Mouse (Mus musculus) stomach, embryonic 16.5 days (tissue): ENCODE measurements around the gene Zswim1. TPM values are rescaled to one million over a fixed set of nuclear protein-coding genes. Genes with fewer than 3 reads are reported as not detected.
"Not testable (repeated sequence)": the region's sequence is repeated elsewhere in the genome, so short reads cannot be mapped to it uniquely, and the experiment has no call there.

Source experiments
- ATAC-seq: fragments of 200-750 bp; cut with Nextera tagmentation; 2 replicates; pipeline ENCODE4 v1.8.0; 2017; ENCODE audit warnings: moderate number of reproducible peaks, moderate TSS enrichment; ENCODE audit not compliant: insufficient read depth, low FRiP score
- H3K27ac ChIP-seq: fragments of 300-500 bp; sonication (generic); 2 replicates; pipeline ENCODE4 v1.5.1; 2014; ENCODE audit warnings: low read length
- H3K27me3 ChIP-seq: fragments of 300-500 bp; sonication (generic); 2 replicates; pipeline ENCODE4 v1.6.1; 2014; ENCODE audit warnings: low read length, control low read depth, mixed read lengths; ENCODE audit not compliant: control insufficient read depth, insufficient read depth
- H3K36me3 ChIP-seq: fragments of 300-500 bp; sonication (generic); 2 replicates; pipeline ENCODE4 v1.6.1; 2014; ENCODE audit warnings: low read length; ENCODE audit not compliant: control insufficient read depth, insufficient read depth
- H3K4me1 ChIP-seq: fragments of 300-500 bp; sonication (generic); 2 replicates; pipeline ENCODE4 v1.6.1; 2014; ENCODE audit warnings: low read length, control low read depth, mixed read lengths; ENCODE audit not compliant: control insufficient read depth, insufficient read depth
- H3K4me2 ChIP-seq: fragments of 300-500 bp; sonication (generic); 2 replicates; pipeline ENCODE4 v1.6.1; 2014; ENCODE audit warnings: low read depth, low read length, mixed read lengths
- H3K4me3 ChIP-seq: fragments of 300-500 bp; sonication (generic); replicated peaks from 2 replicates; pipeline ENCODE4 v1.5.1; 2014; ENCODE audit warnings: mild to moderate bottlenecking, low read length
- H3K9ac ChIP-seq: fragments of 300-500 bp; sonication (generic); 2 replicates; pipeline ENCODE4 v1.6.1; 2014; ENCODE audit warnings: low read length
- H3K9me3 ChIP-seq: fragments of 300-500 bp; sonication (generic); replicated peaks from 2 replicates; pipeline ENCODE4 v1.6.1; 2016; ENCODE audit warnings: low read length, control low read depth; ENCODE audit not compliant: control insufficient read depth
- WGBS: fragments of 180-500 bp; shearing (Covaris S2); extraction: QIAGEN DNeasy Blood & Tissue Kit; methylation state at CpG from one replicate; pipeline ENCODE4 v1.1.7; 2014; 5-methylcytosine and 5-hydroxymethylcytosine counted together
- polyA plus RNA-seq: library from polyadenylated mRNA; unstranded; fragments of >200 nt; fragmentation: Nextera tagmentation; extraction: Ambion mirVana; gene quantifications from 2 replicates; pipeline ENCODE4 v1.2.1, GENCODE M21; 2015

Zswim1 gene
- polyA plus RNA-seq, 1 experiment from 2014 or later = 16.5 TPM

DNA sequence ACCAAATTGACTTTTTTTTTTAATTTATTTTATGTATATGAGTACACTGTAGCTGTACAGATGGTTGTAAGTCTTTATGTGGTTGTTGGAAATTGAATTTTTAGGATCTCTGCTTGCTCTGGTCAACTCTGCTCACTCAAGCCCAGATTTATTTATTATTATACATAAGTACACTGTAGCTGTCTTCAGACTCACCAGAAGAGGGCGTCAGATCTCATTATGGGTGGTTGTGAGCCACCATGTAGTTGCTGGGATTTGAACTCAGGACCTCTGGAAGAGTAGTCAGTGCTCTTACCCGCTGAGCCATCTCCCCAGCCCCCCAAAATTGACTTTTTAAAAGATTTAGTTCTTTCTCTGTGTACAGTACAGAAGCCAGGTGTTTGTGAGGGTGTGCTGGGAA, 53.2 kb downstream of the Zswim1 start:
- WGBS = 53% methylated on average over 2 of the region's 2 CpGs

More for the DNA sequence above, 53.2 kb downstream of the Zswim1 start:
- ATAC-seq, H3K36me3 ChIP-seq, H3K27me3 ChIP-seq, H3K27ac ChIP-seq, H3K4me3 ChIP-seq, H3K9me3 ChIP-seq, H3K9ac ChIP-seq, H3K4me2 ChIP-seq: not testable (repeated sequence)
- peaks cover 28% of the 10 kb centered on the region for H3K4me1 ChIP-seq

Other genes starting within 250 kb of the Zswim1 start
- not detected in 2 replicates for gene Spint3, start 249.2 kb upstream of the Zswim1 start, polyA plus RNA-seq
- gene Wfdc6a, start 237.2 kb upstream of the Zswim1 start, polyA plus RNA-seq = 1.3 and 2.2 TPM in 2 replicates
- not detected in 2 replicates for gene Eppin, start 229.1 kb upstream of the Zswim1 start, polyA plus RNA-seq
- gene Wfdc6b, start 209.2 kb upstream of the Zswim1 start, polyA plus RNA-seq = not detected in 2 replicates
- gene Wfdc8, start 209.1 kb upstream of the Zswim1 start, polyA plus RNA-seq = not detected in 2 replicates
- gene Wfdc16, start 183.9 kb upstream of the Zswim1 start, polyA plus RNA-seq = not detected in 2 replicates
- gene Wfdc10, start 166.6 kb upstream of the Zswim1 start, polyA plus RNA-seq = 0.79 TPM in 1 of 2 replicates, not detected in the other
- not detected in 2 replicates for gene Wfdc9, start 166.1 kb upstream of the Zswim1 start, polyA plus RNA-seq
- not detected in 2 replicates for gene Wfdc11, start 148.6 kb upstream of the Zswim1 start, polyA plus RNA-seq
- gene Wfdc13, start 137.6 kb upstream of the Zswim1 start, polyA plus RNA-seq = 4.2 and 5.5 TPM in 2 replicates
- gene Spint4, start 124.2 kb upstream of the Zswim1 start, polyA plus RNA-seq = not detected in 2 replicates
- gene Spint5, start 107.4 kb upstream of the Zswim1 start, polyA plus RNA-seq = not detected in 2 replicates
- gene Wfdc3, start 76.8 kb upstream of the Zswim1 start, polyA plus RNA-seq = 1.3 and 1.9 TPM in 2 replicates
- gene Dnttip1, start 76.7 kb upstream of the Zswim1 start, polyA plus RNA-seq = 58.0 and 58.3 TPM in 2 replicates
- 332 and 335 TPM in 2 replicates for gene Ube2c, start 52.8 kb upstream of the Zswim1 start, polyA plus RNA-seq
- gene Tnnc2, start 42.7 kb upstream of the Zswim1 start, polyA plus RNA-seq = 15.7 and 377 TPM in 2 replicates
- 26.3 and 26.5 TPM in 2 replicates for gene Snx21, start 36.9 kb upstream of the Zswim1 start, polyA plus RNA-seq
- gene Acot8, start 17.8 kb upstream of the Zswim1 start, polyA plus RNA-seq = 23.8 and 23.9 TPM in 2 replicates
- gene Zswim3, start 17.6 kb upstream of the Zswim1 start, polyA plus RNA-seq = 8.8 TPM in 2 replicates
- not detected in 2 replicates for gene Spata25, start 5.9 kb downstream of the Zswim1 start, polyA plus RNA-seq
- gene Ctsa, start 10.2 kb downstream of the Zswim1 start, polyA plus RNA-seq = 159 and 162 TPM in 2 replicates
- 7.2 and 7.9 TPM in 2 replicates for gene Neurl2, start 10.8 kb downstream of the Zswim1 start, polyA plus RNA-seq
- 60.1 and 76.5 TPM in 2 replicates for gene Pltp, start 35.0 kb downstream of the Zswim1 start, polyA plus RNA-seq
- 58.6 and 69.6 TPM in 2 replicates for gene Pcif1, start 56.6 kb downstream of the Zswim1 start, polyA plus RNA-seq
- gene Zfp335, start 89.1 kb downstream of the Zswim1 start, polyA plus RNA-seq = 11.3 and 12.4 TPM in 2 replicates
- gene Mmp9, start 118.1 kb downstream of the Zswim1 start, polyA plus RNA-seq = 5.4 and 5.5 TPM in 2 replicates
- gene Slc12a5, start 138.1 kb downstream of the Zswim1 start, polyA plus RNA-seq = 0.26 and 0.46 TPM in 2 replicates
- 49.5 and 49.9 TPM in 2 replicates for gene Ncoa5, start 212.2 kb downstream of the Zswim1 start, polyA plus RNA-seq
- 7.0 and 7.5 TPM in 2 replicates for gene Cd40, start 232.9 kb downstream of the Zswim1 start, polyA plus RNA-seq